Mouse (Mus musculus): ENCODE measurements around the gene Fgfr2. TPM values are rescaled to one million over a fixed set of nuclear protein-coding genes. Genes with fewer than 3 reads are reported as not detected.

The Fgfr2 gene
- polyA plus RNA-seq, 1 experiment from 2014 or later: 133 TPM

DNA sequence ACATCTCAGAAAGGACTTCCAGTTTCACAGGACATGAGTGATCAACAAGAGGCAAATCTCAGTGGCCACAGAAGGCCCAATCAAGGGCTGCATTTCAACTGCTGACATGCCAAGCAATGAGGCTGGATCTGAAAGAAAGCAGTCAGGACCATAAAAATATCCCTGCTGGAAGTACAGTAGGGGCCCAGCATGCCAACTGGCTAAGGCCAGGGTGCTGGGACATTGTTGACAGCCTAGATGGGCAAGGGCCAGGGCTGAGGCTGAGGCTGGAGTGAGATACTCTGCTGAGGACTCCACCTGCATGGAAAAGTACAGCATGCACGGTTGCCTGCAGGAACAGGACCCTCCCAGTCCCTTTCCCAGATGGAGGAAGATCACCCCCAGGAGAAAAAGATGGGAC is 926.6 kb downstream of the Fgfr2 start:
- no peaks in the 10 kb centered on the region for H3K27me3 ChIP-seq (ENCODE audit: control insufficient read depth, insufficient read depth, low read length)
- no peak overlapping the region for H3K27ac ChIP-seq (ENCODE audit: low read depth, low read length)
- H3K4me1 ChIP-seq (ENCODE audit: control insufficient read depth, insufficient read depth, low read length): no peaks in the 10 kb centered on the region
- no peaks in the 10 kb centered on the region for H3K36me3 ChIP-seq (ENCODE audit: control insufficient read depth, insufficient read depth, low read length)
- H3K9me3 ChIP-seq (ENCODE audit: control insufficient read depth, low read length): no peaks in the 10 kb centered on the region
- H3K9ac ChIP-seq (ENCODE audit: low read depth, low read length): no peak overlapping the region
- no peak overlapping the region for H3K4me3 ChIP-seq (ENCODE audit: low read length)
- no peak for ATAC-seq (ENCODE audit: low FRiP score, low TSS enrichment)
- no peak overlapping the region for H3K4me2 ChIP-seq (replicated peaks; ENCODE audit: low read depth, low read length)
- WGBS: 86% methylated on average over 1 of the region's 1 CpGs

DNA sequence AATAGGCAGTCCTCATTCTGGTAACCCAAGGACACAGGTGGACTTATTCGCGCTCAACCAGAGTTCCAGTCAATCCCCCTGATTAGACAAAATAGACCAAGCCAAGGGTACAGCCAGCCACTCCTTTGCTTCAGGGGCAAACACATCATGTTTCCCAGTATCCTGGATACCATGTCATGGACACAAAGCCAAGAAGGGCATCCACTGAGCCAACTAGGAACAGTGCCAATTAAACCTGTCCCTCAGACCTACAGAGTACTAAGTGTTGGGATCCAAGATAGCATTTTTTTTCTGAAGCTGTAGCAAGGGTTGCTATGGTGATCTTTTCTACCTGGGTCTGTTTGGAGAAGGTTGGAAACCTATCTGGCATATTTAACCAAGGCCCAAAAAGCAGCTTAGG is 929.5 kb downstream of the Fgfr2 start:
- Histone ChIP-seq H3K27ac (ENCODE audit: low read depth, low read length) (no peak overlapping the region), H3K9ac (ENCODE audit: low read depth, low read length) (no peak overlapping the region), H3K4me2 (replicated peaks; ENCODE audit: low read depth, low read length) (no peak overlapping the region), H3K27me3 (ENCODE audit: control insufficient read depth, insufficient read depth, low read length) (no peaks in the 10 kb centered on the region), H3K4me3 (ENCODE audit: low read length) (no peak overlapping the region), H3K36me3 (ENCODE audit: control insufficient read depth, insufficient read depth, low read length) (no peaks in the 10 kb centered on the region), H3K9me3 (ENCODE audit: control insufficient read depth, low read length) (no peaks in the 10 kb centered on the region), H3K4me1 (ENCODE audit: control insufficient read depth, insufficient read depth, low read length) (no peaks in the 10 kb centered on the region)
- WGBS: 98% methylated on average over 2 of the region's 2 CpGs
- no peak for ATAC-seq (ENCODE audit: low FRiP score, low TSS enrichment)

DNA sequence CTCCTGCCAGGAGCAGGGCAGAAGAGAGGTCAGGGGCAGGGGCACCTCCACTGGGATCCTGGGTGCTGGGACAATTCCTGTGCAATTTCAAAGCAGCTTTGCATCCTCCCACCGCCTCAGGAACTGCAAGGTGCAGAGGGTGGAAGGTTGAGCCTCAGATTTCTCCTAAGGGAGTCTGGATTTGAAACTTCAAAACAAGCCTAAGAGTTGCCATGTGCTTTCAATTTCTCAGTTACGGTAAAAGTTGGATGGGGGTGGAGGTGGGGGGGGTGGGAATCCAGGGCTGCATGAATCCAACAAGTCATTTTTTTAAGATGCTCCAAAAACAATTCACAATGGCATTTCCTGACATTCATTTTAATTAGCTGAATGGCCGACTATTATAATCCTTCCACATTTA is 935.7 kb downstream of the Fgfr2 start:
- Histone ChIP-seq H3K9ac (ENCODE audit: low read depth, low read length) (no peak overlapping the region), H3K4me2 (replicated peaks; ENCODE audit: low read depth, low read length) (no peak overlapping the region), H3K9me3 (ENCODE audit: control insufficient read depth, low read length) (no peaks in the 10 kb centered on the region), H3K4me3 (ENCODE audit: low read length) (no peak overlapping the region), H3K27me3 (ENCODE audit: control insufficient read depth, insufficient read depth, low read length) (no peaks in the 10 kb centered on the region), H3K4me1 (ENCODE audit: control insufficient read depth, insufficient read depth, low read length) (no peaks in the 10 kb centered on the region), H3K27ac (ENCODE audit: low read depth, low read length) (no peak overlapping the region), H3K36me3 (ENCODE audit: control insufficient read depth, insufficient read depth, low read length) (no peaks in the 10 kb centered on the region)
- 56% methylated on average over 3 of the region's 3 CpGs for WGBS
- ATAC-seq (ENCODE audit: low FRiP score, low TSS enrichment): no peak

DNA sequence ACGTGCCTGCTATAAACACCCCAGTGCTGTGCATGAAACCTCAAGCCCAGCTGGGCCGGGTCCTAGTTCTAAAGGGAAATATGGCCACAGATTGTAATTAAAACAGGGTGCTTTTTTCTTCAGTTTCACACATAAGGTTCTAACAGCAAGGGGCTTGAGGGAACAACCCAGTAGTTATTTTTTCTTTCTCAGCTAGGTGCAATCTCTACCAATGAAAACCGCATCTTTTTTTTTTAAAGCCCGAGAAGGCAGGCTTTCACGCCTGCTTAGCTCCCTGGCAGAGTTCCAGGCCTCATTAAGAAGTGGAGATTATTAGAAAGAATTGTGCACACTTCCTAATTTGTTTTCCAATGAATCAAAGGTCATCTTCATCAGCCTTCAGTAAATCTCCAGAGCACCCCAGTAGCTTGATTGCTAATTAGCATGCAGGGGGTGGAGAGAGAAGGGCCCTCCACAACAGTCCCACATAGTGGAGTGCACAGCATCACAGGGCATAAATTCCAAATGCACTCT is 939.2 kb downstream of the Fgfr2 start:
- Histone ChIP-seq H3K4me2 (replicated peaks; ENCODE audit: low read depth, low read length) (no peak overlapping the region), H3K9ac (ENCODE audit: low read depth, low read length) (no peak overlapping the region), H3K36me3 (ENCODE audit: control insufficient read depth, insufficient read depth, low read length) (no peaks in the 10 kb centered on the region), H3K27me3 (ENCODE audit: control insufficient read depth, insufficient read depth, low read length) (no peaks in the 10 kb centered on the region), H3K27ac (ENCODE audit: low read depth, low read length) (no peak overlapping the region), H3K9me3 (ENCODE audit: control insufficient read depth, low read length) (no peaks in the 10 kb centered on the region), H3K4me1 (ENCODE audit: control insufficient read depth, insufficient read depth, low read length) (no peaks in the 10 kb centered on the region), H3K4me3 (ENCODE audit: low read length) (no peak overlapping the region)
- ATAC-seq (ENCODE audit: low FRiP score, low TSS enrichment): no peak
- 63% methylated on average over 5 of the region's 5 CpGs for WGBS

DNA sequence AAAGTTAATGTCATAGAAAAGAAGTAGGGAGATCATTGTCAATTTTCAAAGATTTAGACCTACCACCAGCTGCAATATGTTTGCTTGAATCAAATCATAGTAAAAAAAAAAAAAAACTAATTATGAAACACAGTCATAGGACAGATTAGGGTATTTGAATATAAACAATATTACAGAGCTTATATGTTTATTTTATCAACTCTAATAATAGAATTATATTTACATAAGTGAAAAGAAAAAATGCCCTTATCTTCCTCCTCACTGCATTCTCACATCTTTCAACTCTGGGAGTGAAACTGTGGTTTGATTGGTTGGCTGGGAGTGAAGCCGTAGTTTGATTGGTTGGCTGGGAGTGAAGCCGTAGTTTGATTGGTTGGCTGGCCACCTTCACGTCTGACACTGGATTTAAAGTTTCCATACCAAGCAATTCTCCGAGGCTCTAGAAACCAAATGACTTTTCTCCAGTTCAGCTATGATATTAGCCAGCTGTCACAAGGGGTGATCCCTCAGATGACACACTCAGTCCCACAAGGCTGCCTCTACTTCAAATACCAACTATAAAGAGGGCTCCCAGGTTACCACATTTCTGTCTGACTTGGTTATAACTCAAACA is 941.5 kb downstream of the Fgfr2 start:
- H3K36me3 ChIP-seq (ENCODE audit: control insufficient read depth, insufficient read depth, low read length): no peaks in the 10 kb centered on the region
- ATAC-seq (ENCODE audit: low FRiP score, low TSS enrichment): no peak
- H3K27ac ChIP-seq (ENCODE audit: low read depth, low read length): no peak overlapping the region
- no peak overlapping the region for H3K4me3 ChIP-seq (ENCODE audit: low read length)
- H3K9ac ChIP-seq (ENCODE audit: low read depth, low read length): no peak overlapping the region
- WGBS: 86% methylated on average over 4 of the region's 4 CpGs
- H3K4me1 ChIP-seq (ENCODE audit: control insufficient read depth, insufficient read depth, low read length): no peaks in the 10 kb centered on the region
- no peaks in the 10 kb centered on the region for H3K27me3 ChIP-seq (ENCODE audit: control insufficient read depth, insufficient read depth, low read length)
- no peaks in the 10 kb centered on the region for H3K9me3 ChIP-seq (ENCODE audit: control insufficient read depth, low read length)
- no peak overlapping the region for H3K4me2 ChIP-seq (replicated peaks; ENCODE audit: low read depth, low read length)

- no peak overlapping the region for H3K27ac ChIP-seq (ENCODE audit: low read depth, low read length)
- 91% methylated on average over 3 of the region's 3 CpGs for WGBS
- ATAC-seq (ENCODE audit: low FRiP score, low TSS enrichment): no peak
- H3K27me3 ChIP-seq (ENCODE audit: control insufficient read depth, insufficient read depth, low read length): no peaks in the 10 kb centered on the region
- no peak overlapping the region for H3K9ac ChIP-seq (ENCODE audit: low read depth, low read length)
- no peak overlapping the region for H3K4me3 ChIP-seq (ENCODE audit: low read length)
- H3K4me1 ChIP-seq (ENCODE audit: control insufficient read depth, insufficient read depth, low read length): no peaks in the 10 kb centered on the region
- H3K36me3 ChIP-seq (ENCODE audit: control insufficient read depth, insufficient read depth, low read length): no peaks in the 10 kb centered on the region
- H3K9me3 ChIP-seq (ENCODE audit: control insufficient read depth, low read length): no peaks in the 10 kb centered on the region
- no peak overlapping the region for H3K4me2 ChIP-seq (replicated peaks; ENCODE audit: low read depth, low read length)
Measured at GRCm38 (mm10) chr7:132181042-132181441, 942.1 kb downstream of the Fgfr2 start.

DNA sequence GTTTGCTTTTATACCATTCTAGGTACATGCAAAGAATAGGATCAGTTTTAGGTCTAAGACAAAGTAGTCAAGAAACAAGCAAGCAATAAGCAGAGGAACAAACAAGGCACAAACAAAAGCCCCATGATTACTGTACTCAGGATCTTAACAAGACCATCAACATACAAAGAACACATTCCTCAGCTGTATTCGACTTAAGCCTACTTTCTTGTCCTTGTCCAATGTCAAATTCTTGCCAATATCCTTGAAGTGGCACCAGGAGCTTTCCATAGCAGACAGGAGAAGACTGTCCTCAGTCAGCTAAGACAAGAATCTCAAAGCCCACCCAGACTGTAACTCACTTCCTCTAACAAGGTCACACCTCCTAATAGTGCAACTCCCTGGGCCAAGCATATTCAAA is 944.1 kb downstream of the Fgfr2 start:
- H3K36me3 ChIP-seq (ENCODE audit: control insufficient read depth, insufficient read depth, low read length): no peaks in the 10 kb centered on the region
- no peaks in the 10 kb centered on the region for H3K9me3 ChIP-seq (ENCODE audit: control insufficient read depth, low read length)
- H3K27ac ChIP-seq (ENCODE audit: low read depth, low read length): no peak overlapping the region
- ATAC-seq (ENCODE audit: low FRiP score, low TSS enrichment): no peak
- no peaks in the 10 kb centered on the region for H3K4me1 ChIP-seq (ENCODE audit: control insufficient read depth, insufficient read depth, low read length)
- no peak overlapping the region for H3K4me3 ChIP-seq (ENCODE audit: low read length)
- no peaks in the 10 kb centered on the region for H3K27me3 ChIP-seq (ENCODE audit: control insufficient read depth, insufficient read depth, low read length)
- WGBS: 55% methylated on average over 1 of the region's 1 CpGs
- H3K9ac ChIP-seq (ENCODE audit: low read depth, low read length): no peak overlapping the region
- no peak overlapping the region for H3K4me2 ChIP-seq (replicated peaks; ENCODE audit: low read depth, low read length)

DNA sequence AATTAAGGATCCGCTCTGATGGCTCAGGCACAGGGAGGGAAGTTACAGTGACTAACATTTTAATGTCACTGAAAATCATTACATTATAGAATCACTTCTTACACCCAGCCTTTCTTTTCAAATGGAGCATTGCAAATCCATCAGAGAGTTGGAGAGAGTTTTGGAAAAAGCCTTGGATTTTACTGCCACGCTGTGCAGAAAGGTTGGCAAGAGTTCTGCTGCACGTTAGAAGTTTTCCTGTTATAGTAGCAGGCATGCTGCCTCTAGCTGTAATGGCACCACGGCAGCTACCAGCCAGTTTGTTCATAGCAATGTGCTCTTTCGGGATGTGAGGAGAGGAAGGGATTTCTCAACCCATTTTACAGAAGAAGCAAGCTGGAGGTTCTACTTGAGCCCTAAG is 948.4 kb downstream of the Fgfr2 start:
- Histone ChIP-seq H3K36me3 (ENCODE audit: control insufficient read depth, insufficient read depth, low read length) (no peaks in the 10 kb centered on the region), H3K27me3 (ENCODE audit: control insufficient read depth, insufficient read depth, low read length) (no peaks in the 10 kb centered on the region), H3K4me3 (ENCODE audit: low read length) (no peak overlapping the region), H3K9ac (ENCODE audit: low read depth, low read length) (no peak overlapping the region), H3K27ac (ENCODE audit: low read depth, low read length) (no peak overlapping the region), H3K4me2 (replicated peaks; ENCODE audit: low read depth, low read length) (no peak overlapping the region), H3K9me3 (ENCODE audit: control insufficient read depth, low read length) (no peaks in the 10 kb centered on the region), H3K4me1 (ENCODE audit: control insufficient read depth, insufficient read depth, low read length) (no peaks in the 10 kb centered on the region)
- ATAC-seq (ENCODE audit: low FRiP score, low TSS enrichment): no peak
- WGBS: 85% methylated on average over 5 of the region's 5 CpGs

GRCm38 (mm10) chr7:132174296-132174695 is 948.9 kb downstream of the Fgfr2 start:
- H3K4me3 ChIP-seq (ENCODE audit: low read length): no peak overlapping the region
- WGBS: 85% methylated on average over 2 of the region's 2 CpGs
- no peak overlapping the region for H3K27ac ChIP-seq (ENCODE audit: low read depth, low read length)
- H3K27me3 ChIP-seq (ENCODE audit: control insufficient read depth, insufficient read depth, low read length): no peaks in the 10 kb centered on the region
- H3K9me3 ChIP-seq (ENCODE audit: control insufficient read depth, low read length): no peaks in the 10 kb centered on the region
- no peaks in the 10 kb centered on the region for H3K36me3 ChIP-seq (ENCODE audit: control insufficient read depth, insufficient read depth, low read length)
- no peak for ATAC-seq (ENCODE audit: low FRiP score, low TSS enrichment)
- H3K4me2 ChIP-seq (replicated peaks; ENCODE audit: low read depth, low read length): no peak overlapping the region
- no peaks in the 10 kb centered on the region for H3K4me1 ChIP-seq (ENCODE audit: control insufficient read depth, insufficient read depth, low read length)
- no peak overlapping the region for H3K9ac ChIP-seq (ENCODE audit: low read depth, low read length)

Data from kidney, embryonic 14.5 days (tissue).